Mouse (Mus musculus): Measurements from ENCODE around the gene Sbk3.

- no peak for TF ChIP-seq ZC3H11A (IDR thresholded peaks at IDR 0.05; ENCODE audit: borderline replicate concordance, low read depth, low read length)
- no peak for TF ChIP-seq ZNF384 (IDR thresholded peaks at IDR 0.05; ENCODE audit: low read depth, low read length)
- TF ChIP-seq MAFK (IDR thresholded peaks at IDR 0.05; ENCODE audit: insufficient read depth, low read depth, low read length): no peak
Observed at GRCm38 (mm10) chr7:4920976-4921823, 49.8 kb downstream of the Sbk3 start.

All from ES-E14 (cell line).